Mouse (Mus musculus) stomach, postnatal 0 days (tissue): ENCODE data around the gene Gucy1a1. TPM values are rescaled to one million over a fixed set of nuclear protein-coding genes. Genes with fewer than 3 reads are reported as not detected.
"Not testable (repeated sequence)": the region's sequence is repeated elsewhere in the genome, so short reads cannot be mapped to it uniquely, and the experiment has no call there.

ENCODE experiments used
- ATAC-seq: fragments of 200-750 bp; cut with Nextera tagmentation; 2 replicates; pipeline ENCODE4 v1.8.0; 2017; ENCODE audit not compliant: low FRiP score, low TSS enrichment
- DNase-seq: peaks from one replicate; pipeline ENCODE4 v3.0.0-alpha.2; 2016; ENCODE audit warnings: low spot score
- H3K27ac ChIP-seq: fragments of 300-500 bp; sonication (generic); replicated peaks from 2 replicates; pipeline ENCODE4 v1.5.1; 2014; ENCODE audit warnings: mild to moderate bottlenecking, control low read depth
- H3K27me3 ChIP-seq: fragments of 300-500 bp; sonication (generic); 2 replicates; pipeline ENCODE4 v1.6.1; 2014; ENCODE audit warnings: low read length; ENCODE audit not compliant: control insufficient read depth, insufficient read depth
- H3K36me3 ChIP-seq: fragments of 300-500 bp; sonication (generic); 2 replicates; pipeline ENCODE4 v1.6.1; 2014; ENCODE audit warnings: low read length, mixed read lengths; ENCODE audit not compliant: control insufficient read depth, insufficient read depth
- H3K4me1 ChIP-seq: fragments of 300-500 bp; sonication (generic); replicated peaks from 2 replicates; pipeline ENCODE4 v1.6.1; 2014; ENCODE audit warnings: antibody characterized with exemption; ENCODE audit not compliant: control insufficient read depth, insufficient read depth
- H3K4me2 ChIP-seq: fragments of 300-500 bp; sonication (generic); replicated peaks from 2 replicates; pipeline ENCODE4 v1.6.1; 2014; ENCODE audit warnings: low read depth, mild to moderate bottlenecking, control low read depth, moderate library complexity
- H3K4me3 ChIP-seq: fragments of 300-500 bp; sonication (generic); 2 replicates; pipeline ENCODE4 v1.5.1; 2014; ENCODE audit warnings: low read depth, low read length, control low read depth
- H3K9ac ChIP-seq: fragments of 300-500 bp; sonication (generic); 2 replicates; pipeline ENCODE4 v1.6.1; 2014; ENCODE audit warnings: mild to moderate bottlenecking, low read length, control low read depth, mixed read lengths
- H3K9me3 ChIP-seq: fragments of 300-500 bp; sonication (generic); 2 replicates; pipeline ENCODE4 v1.6.1; 2016; ENCODE audit warnings: low read length; ENCODE audit not compliant: control insufficient read depth
- CTCF ChIP-seq: IDR thresholded peaks from 2 replicates; pipeline ENCODE4 v1.5.1; 2016; ENCODE audit warnings: antibody characterized with exemption, low read depth, mild to moderate bottlenecking, moderate library complexity
- EP300 ChIP-seq: optimal IDR thresholded peaks from 2 replicates; pipeline ENCODE3; 2016; ENCODE audit warnings: antibody characterized with exemption
- WGBS: fragments of 180-500 bp; shearing (Covaris S2); extraction: QIAGEN DNeasy Blood & Tissue Kit; methylation state at CpG from one replicate; pipeline ENCODE4 v1.1.7; 2014; 5-methylcytosine and 5-hydroxymethylcytosine counted together
- polyA plus RNA-seq: library from polyadenylated mRNA; unstranded; fragments of >200 nt; fragmentation: Nextera tagmentation; extraction: Ambion mirVana; gene quantifications from 2 replicates; pipeline ENCODE4 v1.2.1, GENCODE M21; 2015

The Gucy1a1 gene
- polyA plus RNA-seq, 1 experiment from 2014 or later, result 17.3 TPM

DNA sequence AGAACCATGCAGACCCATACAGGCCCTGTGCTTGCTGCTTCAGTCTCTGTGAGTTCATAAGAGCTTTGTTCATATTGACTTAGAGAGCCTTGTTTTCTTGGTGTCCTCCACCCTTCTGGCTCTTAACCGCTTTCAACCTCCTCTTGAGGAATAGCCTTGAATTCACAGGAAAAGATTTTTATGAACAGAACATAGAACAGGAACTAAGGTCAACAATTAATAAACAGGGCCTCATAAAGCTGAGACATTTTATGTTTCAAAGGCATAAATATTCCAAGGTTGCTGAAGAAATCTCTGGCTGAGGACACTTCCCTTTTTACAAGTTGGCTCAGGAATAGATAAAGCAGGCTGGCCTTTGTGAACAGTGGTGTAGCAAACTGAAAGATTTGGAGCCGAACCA, 21.5 kb upstream of the Gucy1a1 start:
- ATAC-seq (no peak), DNase-seq (no peak)
- Histone ChIP-seq H3K4me1 (no peaks in the 10 kb centered on the region), H3K27me3 (no peaks in the 10 kb centered on the region), H3K9me3 (no peaks in the 10 kb centered on the region), H3K9ac (no peak overlapping the region), H3K4me2 (no peak overlapping the region), H3K36me3 (no peaks in the 10 kb centered on the region), H3K27ac (no peak overlapping the region), H3K4me3 (no peak overlapping the region)
- no peak for TF ChIP-seq EP300
- TF ChIP-seq CTCF, result no peak
- 60% methylated on average over 2 of the region's 2 CpGs for WGBS

DNA sequence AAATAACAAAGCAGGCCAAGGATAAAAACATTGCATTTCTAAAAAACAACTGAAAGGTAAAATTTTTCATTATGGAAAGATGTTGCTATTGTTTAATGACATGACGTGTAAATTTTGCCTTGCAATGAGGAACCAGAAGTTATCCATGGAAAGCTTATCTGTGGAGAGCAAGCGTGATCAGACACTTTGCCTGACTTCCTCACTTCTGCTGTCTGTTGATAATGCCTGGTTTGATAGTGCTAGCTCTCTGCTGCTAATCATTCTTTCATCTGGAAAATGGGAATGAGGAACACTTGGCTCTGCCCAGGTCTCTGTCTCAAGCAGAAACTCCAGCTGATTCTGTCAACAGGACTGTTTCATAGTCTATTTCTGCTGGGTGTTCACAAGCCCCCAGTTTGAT, 20.3 kb upstream of the Gucy1a1 start:
- H3K27ac ChIP-seq, result no peak overlapping the region
- H3K27me3 ChIP-seq, result no peaks in the 10 kb centered on the region
- DNase-seq (no peak), ATAC-seq (no peak)
- H3K4me2 ChIP-seq, result no peak overlapping the region
- H3K4me1 ChIP-seq, result no peaks in the 10 kb centered on the region
- WGBS, result 84% methylated on average over 2 of the region's 2 CpGs
- TF ChIP-seq CTCF, result no peak
- no peak for TF ChIP-seq EP300
- H3K36me3 ChIP-seq, result no peaks in the 10 kb centered on the region
- no peak overlapping the region for H3K9ac ChIP-seq
- H3K9me3 ChIP-seq, result no peaks in the 10 kb centered on the region
- no peak overlapping the region for H3K4me3 ChIP-seq

DNA sequence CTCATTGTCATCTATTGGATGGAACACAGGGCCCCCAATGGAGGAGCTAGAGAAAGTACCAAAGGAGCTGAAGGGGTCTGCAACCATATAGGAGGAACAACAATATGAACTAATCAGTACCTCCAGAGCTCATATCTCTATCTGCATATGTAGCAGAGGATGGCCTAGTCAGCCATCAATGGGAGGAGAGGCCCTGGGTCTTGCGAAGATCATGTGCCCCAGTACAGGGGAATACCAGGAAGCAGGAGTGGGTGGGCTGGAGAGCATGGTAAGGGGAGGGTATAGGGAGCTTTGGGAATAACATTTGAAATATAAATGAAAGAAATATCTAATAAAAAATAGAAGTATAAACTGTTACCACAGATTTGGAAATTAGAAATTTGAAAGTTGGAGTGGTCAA, 17.4 kb upstream of the Gucy1a1 start:
- not testable (repeated sequence) for H3K9ac ChIP-seq, DNase-seq, H3K9me3 ChIP-seq, H3K27ac ChIP-seq, H3K36me3 ChIP-seq, ATAC-seq, H3K4me1 ChIP-seq, H3K4me3 ChIP-seq, H3K27me3 ChIP-seq, H3K4me2 ChIP-seq
- WGBS, result 100% methylated on average over 1 of the region's 1 CpGs

DNA sequence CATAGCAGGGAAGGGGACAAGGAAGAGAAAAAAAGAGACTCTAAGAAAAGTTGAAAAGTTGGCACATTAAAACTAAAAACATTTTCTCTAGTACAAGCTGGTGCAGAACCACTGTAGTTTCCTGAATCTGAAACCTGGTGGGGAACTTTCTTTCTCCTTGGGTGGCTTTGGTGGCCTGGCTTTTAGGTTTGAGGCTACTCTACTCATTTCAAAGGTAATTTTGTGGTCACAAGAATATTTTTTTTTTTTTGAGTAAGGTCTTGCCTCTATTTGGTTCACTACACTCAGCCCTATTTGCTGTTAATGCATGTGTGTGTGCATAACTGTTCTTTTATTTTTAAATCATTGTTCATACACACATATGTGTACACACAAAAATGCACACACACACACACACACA, 389 bp upstream of the Gucy1a1 start:
- H3K27ac ChIP-seq, result no peak overlapping the region
- no peaks in the 10 kb centered on the region for H3K36me3 ChIP-seq
- no peak overlapping the region for H3K9ac ChIP-seq
- no peak for ATAC-seq
- H3K4me3 ChIP-seq, result peak overlapping the region; percentile 57; the same call in 1 of the 2 replicates
- peak overlapping the region; percentile 69 for H3K4me2 ChIP-seq
- H3K9me3 ChIP-seq, result no peaks in the 10 kb centered on the region
- DNase-seq, result no peak
- TF ChIP-seq EP300 (no peak), CTCF (no peak)
- H3K4me1 ChIP-seq, result no peaks in the 10 kb centered on the region
- no peaks in the 10 kb centered on the region for H3K27me3 ChIP-seq

DNA sequence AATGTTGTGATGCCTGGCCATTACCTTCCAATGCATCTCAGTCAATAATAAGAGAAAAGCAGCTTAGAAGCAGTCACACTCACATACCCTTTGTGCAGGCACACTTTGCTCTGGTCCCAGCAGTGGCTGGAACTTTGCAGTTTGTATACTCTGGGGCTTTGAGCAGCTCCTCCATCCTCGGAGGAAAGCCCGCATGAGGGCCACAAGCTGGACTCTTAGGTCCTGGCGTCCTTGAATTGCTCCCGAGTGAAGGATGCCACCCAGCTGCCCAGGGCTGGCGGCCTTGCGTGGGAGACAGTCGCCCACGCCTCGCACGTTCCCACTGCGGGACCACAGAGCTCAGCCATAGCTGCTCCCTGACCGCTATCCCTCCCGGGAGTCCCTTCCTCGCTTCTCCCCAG, 864 bp downstream of the Gucy1a1 start:
- H3K9ac ChIP-seq, result peak overlapping the region; percentile 72
- peak overlapping the region; percentile 69 for H3K4me2 ChIP-seq
- H3K4me1 ChIP-seq, result no peaks in the 10 kb centered on the region
- 12% methylated on average over 14 of the region's 14 CpGs for WGBS
- no peak for TF ChIP-seq CTCF
- TF ChIP-seq EP300, result no peak
- H3K27me3 ChIP-seq, result no peaks in the 10 kb centered on the region
- peak; percentile 18; the same call in 1 of the 2 replicates for ATAC-seq
- no peaks in the 10 kb centered on the region for H3K36me3 ChIP-seq
- DNase-seq, result peak; percentile 13
- peak overlapping the region; percentile 81 for H3K27ac ChIP-seq
- H3K4me3 ChIP-seq, result peak overlapping the region; percentile 57
- H3K9me3 ChIP-seq, result no peaks in the 10 kb centered on the region

DNA sequence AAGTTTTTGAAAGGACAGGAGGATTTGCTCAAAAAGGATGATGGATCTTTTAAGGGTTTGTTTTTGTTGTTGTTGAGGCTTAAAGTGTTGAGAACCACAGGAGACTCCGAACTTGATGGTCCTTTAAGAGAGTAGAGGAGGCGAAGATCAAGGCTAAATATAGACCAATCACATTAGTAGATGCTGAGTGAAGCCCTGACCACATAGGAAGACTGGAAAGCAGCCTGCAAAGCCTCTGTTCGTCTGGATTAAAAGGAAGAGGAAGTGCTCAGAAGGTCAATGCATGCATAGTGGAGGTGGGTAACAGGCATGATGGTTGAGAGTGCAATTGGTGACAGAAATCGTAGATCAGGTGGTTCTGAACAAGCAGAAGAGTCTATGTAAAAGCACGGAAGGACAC, 4.8 kb downstream of the Gucy1a1 start:
- 60% methylated on average over 5 of the region's 5 CpGs for WGBS
- Histone ChIP-seq H3K4me3 (no peak overlapping the region), H3K27me3 (no peaks in the 10 kb centered on the region), H3K9me3 (no peaks in the 10 kb centered on the region), H3K27ac (no peak overlapping the region), H3K9ac (no peak overlapping the region), H3K4me1 (no peaks in the 10 kb centered on the region), H3K4me2 (no peak overlapping the region), H3K36me3 (no peaks in the 10 kb centered on the region)
- TF ChIP-seq EP300 (no peak), CTCF (no peak)
- DNase-seq, result no peak
- ATAC-seq, result no peak
